ENCODE assay signal across 13 mouse cellular contexts in the genomic region with DNA sequence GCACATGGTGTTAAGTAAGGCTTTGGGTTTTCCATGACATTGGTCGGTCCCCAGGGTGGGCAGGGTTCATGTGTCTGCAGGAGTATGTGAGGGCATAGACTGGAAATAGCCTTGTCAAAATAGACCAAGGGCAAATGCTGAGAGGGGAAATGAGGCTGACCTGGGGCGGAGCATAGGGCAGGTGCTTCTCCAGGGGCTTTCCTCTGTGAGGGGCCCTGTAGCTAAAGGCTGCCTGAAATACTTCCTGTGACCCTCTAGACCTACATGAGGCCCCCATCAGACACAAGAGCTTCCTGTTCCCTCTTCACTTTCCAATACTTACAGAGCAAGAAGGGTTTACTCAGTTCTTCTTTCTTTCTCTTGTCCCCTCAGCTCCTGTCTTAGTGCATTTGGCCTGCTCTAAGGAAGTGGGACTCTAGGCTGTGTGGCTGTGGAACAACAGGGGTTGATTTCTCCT.
DNase-seq lines count a peak whose midpoint lies in the region; ATAC-seq lines count a peak whose summit lies in the region.
"Had no signal": no experiment of that assay in that cellular context is flagged by ENCODE, and none has a peak within 500 bp of the region (broad histone marks: within the 10 kb centered on the region; RNA-seq: fewer than 3 reads in every experiment).

No protein-coding gene starts in this region.

- H3K9ac ChIP-seq in liver, embryonic 13.5 days: no peak overlapping the region
- no peak overlapping the region for H3K9ac ChIP-seq in liver, embryonic 12.5 days
- H3K9ac ChIP-seq: liver, embryonic 15.5 days had no signal

- H3K4me2 ChIP-seq in liver, embryonic 13.5 days: no peak overlapping the region
- no peak overlapping the region for H3K4me2 ChIP-seq in liver, embryonic 12.5 days
- H3K4me2 ChIP-seq: liver, embryonic 15.5 days had no signal

- ATAC-seq in liver, embryonic 13.5 days (ENCODE audit: low read depth): peak; percentile 53; the same call in 1 of the 2 replicates
- ATAC-seq in liver, embryonic 12.5 days: no peak
- ATAC-seq in common myeloid progenitor, adult 5-6 weeks (replicated peaks; ENCODE audit: low read depth, poor library complexity, severe bottlenecking): peak; percentile 83
- ATAC-seq: intestine, embryonic 16.5 days had no signal

- no peaks in the 10 kb centered on the region for H3K9me3 ChIP-seq in liver, embryonic 13.5 days (replicated peaks)
- H3K9me3 ChIP-seq in liver, embryonic 12.5 days (replicated peaks): no peaks in the 10 kb centered on the region
- H3K9me3 ChIP-seq: embryonic facial prominence, embryonic 10.5 days; liver, embryonic 15.5 days; megakaryocyte, embryonic 14.5 days had no signal

- 61% methylated on average over 2 of the region's 2 CpGs for WGBS in liver, embryonic 13.5 days (ENCODE audit: insufficient replicate concordance)
- WGBS in liver, embryonic 12.5 days (ENCODE audit: insufficient replicate concordance): 57% methylated on average over 2 of the region's 2 CpGs

- DNase-seq in liver, embryonic 13.5 days: no peak
- DNase-seq in spleen, adult 18-20 months: peak; percentile 57 to 70
- DNase-seq in thymus, postnatal 4 days: peak; percentile 58
- DNase-seq in Muller cell, postnatal 12 days (ENCODE audit: inconsistent ontology term): no peak
- no peak for DNase-seq in urinary bladder, postnatal 25 days (ENCODE audit: low spot score)
- DNase-seq: cerebellum, adult 9-10 months; retina, postnatal 1 day had no signal

- no peaks in the 10 kb centered on the region for H3K27me3 ChIP-seq in liver, embryonic 13.5 days
- H3K27me3 ChIP-seq in liver, embryonic 12.5 days (replicated peaks): no peaks in the 10 kb centered on the region
- H3K27me3 ChIP-seq: liver, embryonic 15.5 days; megakaryocyte, embryonic 14.5 days had no signal

- H3K27ac ChIP-seq in liver, embryonic 13.5 days: peak overlapping the region; percentile 25; the same call in 1 of the 2 replicates
- no peak overlapping the region for H3K27ac ChIP-seq in liver, embryonic 12.5 days
- H3K27ac ChIP-seq: embryonic facial prominence, embryonic 10.5 days; liver, embryonic 15.5 days had no signal

- peaks cover 8% of the 10 kb centered on the region; the same call in 1 of the 2 replicates for H3K36me3 ChIP-seq in liver, embryonic 13.5 days
- peaks cover 26% of the 10 kb centered on the region for H3K36me3 ChIP-seq in liver, embryonic 12.5 days
- H3K36me3 ChIP-seq: liver, embryonic 15.5 days had no signal

- H3K4me1 ChIP-seq in liver, embryonic 13.5 days (replicated peaks): peaks cover 18% of the 10 kb centered on the region
- H3K4me1 ChIP-seq in liver, embryonic 12.5 days: peaks cover 28% of the 10 kb centered on the region

- H3K4me3 ChIP-seq in liver, embryonic 13.5 days (replicated peaks): no peak overlapping the region
- no peak overlapping the region for H3K4me3 ChIP-seq in liver, embryonic 12.5 days
- H3K4me3 ChIP-seq: embryonic facial prominence, embryonic 10.5 days; liver, embryonic 15.5 days; megakaryocyte, embryonic 14.5 days had no signal

Comparison
In these comparisons a context has a peak if more than half of its experiments do, and no peak if none do; other contexts are left out.
1. DNase-seq: peak in spleen, adult 18-20 months (2 of 2) and thymus, postnatal 4 days (single experiment); none in liver, embryonic 13.5 days (single experiment), Muller cell, postnatal 12 days (single experiment) and urinary bladder, postnatal 25 days (single experiment).